Mouse (Mus musculus): ENCODE measurements around the gene Lrrk1. TPM values are rescaled to one million over a fixed set of nuclear protein-coding genes. Genes with fewer than 3 reads are reported as not detected.

The Lrrk1 gene
- total and polyA plus RNA-seq, 3 experiments = 0.22 TPM; not detected in 2

GRCm38 (mm10) chr7:66225881-66226280 lies 162.3 kb downstream of the Lrrk1 start:
- H3K4me1 ChIP-seq (ENCODE audit: insufficient read depth, low read depth, low read length) = peaks cover 51% of the 10 kb centered on the region
- no peaks in the 10 kb centered on the region for H3K36me3 ChIP-seq (replicated peaks)
- ATAC-seq (ENCODE audit: extremely low read depth, insufficient number of reproducible peaks, low FRiP score, poor library complexity, severe bottlenecking) = no peak
- peaks cover 12% of the 10 kb centered on the region for H3K27me3 ChIP-seq (ENCODE audit: insufficient read depth, low read length)
- TF ChIP-seq GATA2 (IDR thresholded peaks at IDR 0.05; ENCODE audit: borderline replicate concordance, low read depth, low read length) = no peak
- no peak for TF ChIP-seq CTCF (IDR thresholded peaks at IDR 0.05; ENCODE audit: low read depth, low read length)
- no peak for TF ChIP-seq POLR2AphosphoS5 (IDR thresholded peaks at IDR 0.05; ENCODE audit: insufficient replicate concordance, low read depth, low read length)
- TF ChIP-seq TAL1 (conservative IDR thresholded peaks at IDR 0.05; ENCODE audit: low read depth, low read length) = no peak
- TF ChIP-seq GATA1 (IDR thresholded peaks at IDR 0.05; ENCODE audit: borderline replicate concordance, low read length) = no peak
- no peaks in the 10 kb centered on the region for H3K9me3 ChIP-seq (replicated peaks)
- no peak overlapping the region for H3K4me3 ChIP-seq (ENCODE audit: low read depth, low read length)
- DNase-seq (ENCODE audit: low spot score) = no peak

GRCm38 (mm10) chr7:66224541-66224940 lies 163.6 kb downstream of the Lrrk1 start:
- H3K4me3 ChIP-seq (ENCODE audit: low read depth, low read length) = no peak overlapping the region
- H3K36me3 ChIP-seq (replicated peaks) = no peaks in the 10 kb centered on the region
- H3K4me1 ChIP-seq (ENCODE audit: insufficient read depth, low read depth, low read length) = peaks cover 44% of the 10 kb centered on the region
- H3K9me3 ChIP-seq (replicated peaks) = no peaks in the 10 kb centered on the region
- ATAC-seq (ENCODE audit: extremely low read depth, insufficient number of reproducible peaks, low FRiP score, poor library complexity, severe bottlenecking) (no peak), DNase-seq (ENCODE audit: low spot score) (no peak)
- peaks cover 11% of the 10 kb centered on the region for H3K27me3 ChIP-seq (ENCODE audit: insufficient read depth, low read length)
- TF ChIP-seq TAL1 (conservative IDR thresholded peaks at IDR 0.05; ENCODE audit: low read depth, low read length) = no peak
- no peak for TF ChIP-seq GATA2 (IDR thresholded peaks at IDR 0.05; ENCODE audit: borderline replicate concordance, low read depth, low read length)
- TF ChIP-seq CTCF (IDR thresholded peaks at IDR 0.05; ENCODE audit: low read depth, low read length) = no peak
- no peak for TF ChIP-seq GATA1 (IDR thresholded peaks at IDR 0.05; ENCODE audit: borderline replicate concordance, low read length)
- TF ChIP-seq POLR2AphosphoS5 (IDR thresholded peaks at IDR 0.05; ENCODE audit: insufficient replicate concordance, low read depth, low read length) = no peak

GRCm38 (mm10) chr7:66223731-66224130 lies 164.4 kb downstream of the Lrrk1 start:
- peaks cover 13% of the 10 kb centered on the region for H3K27me3 ChIP-seq (ENCODE audit: insufficient read depth, low read length)
- no peaks in the 10 kb centered on the region for H3K36me3 ChIP-seq (replicated peaks)
- peaks cover 46% of the 10 kb centered on the region for H3K4me1 ChIP-seq (ENCODE audit: insufficient read depth, low read depth, low read length)
- TF ChIP-seq TAL1 (conservative IDR thresholded peaks at IDR 0.05; ENCODE audit: low read depth, low read length) = no peak
- TF ChIP-seq CTCF (IDR thresholded peaks at IDR 0.05; ENCODE audit: low read depth, low read length) = no peak
- TF ChIP-seq POLR2AphosphoS5 (IDR thresholded peaks at IDR 0.05; ENCODE audit: insufficient replicate concordance, low read depth, low read length) = no peak
- TF ChIP-seq GATA2 (IDR thresholded peaks at IDR 0.05; ENCODE audit: borderline replicate concordance, low read depth, low read length) = no peak
- DNase-seq (ENCODE audit: low spot score) (no peak), ATAC-seq (ENCODE audit: extremely low read depth, insufficient number of reproducible peaks, low FRiP score, poor library complexity, severe bottlenecking) (no peak)
- H3K9me3 ChIP-seq (replicated peaks) = no peaks in the 10 kb centered on the region
- no peak overlapping the region for H3K4me3 ChIP-seq (ENCODE audit: low read depth, low read length)

- Histone ChIP-seq H3K9me3 (replicated peaks) (no peaks in the 10 kb centered on the region), H3K4me1 (ENCODE audit: insufficient read depth, low read depth, low read length) (peaks cover 48% of the 10 kb centered on the region), H3K4me3 (ENCODE audit: low read depth, low read length) (no peak overlapping the region), H3K27me3 (ENCODE audit: insufficient read depth, low read length) (peaks cover 11% of the 10 kb centered on the region), H3K36me3 (replicated peaks) (no peaks in the 10 kb centered on the region)
- TF ChIP-seq GATA1 (IDR thresholded peaks at IDR 0.05; ENCODE audit: borderline replicate concordance, low read length) = no peak
- no peak for TF ChIP-seq POLR2AphosphoS5 (IDR thresholded peaks at IDR 0.05; ENCODE audit: insufficient replicate concordance, low read depth, low read length)
- TF ChIP-seq TAL1 (conservative IDR thresholded peaks at IDR 0.05; ENCODE audit: low read depth, low read length) = no peak
- TF ChIP-seq CTCF (IDR thresholded peaks at IDR 0.05; ENCODE audit: low read depth, low read length) = no peak
- no peak for TF ChIP-seq GATA2 (IDR thresholded peaks at IDR 0.05; ENCODE audit: borderline replicate concordance, low read depth, low read length)
- ATAC-seq (ENCODE audit: extremely low read depth, insufficient number of reproducible peaks, low FRiP score, poor library complexity, severe bottlenecking) (no peak), DNase-seq (ENCODE audit: low spot score) (no peak)
Observed at GRCm38 (mm10) chr7:66222621-66223091, 165.5 kb downstream of the Lrrk1 start.

- Histone ChIP-seq H3K9me3 (replicated peaks) (no peaks in the 10 kb centered on the region), H3K4me3 (ENCODE audit: low read depth, low read length) (no peak overlapping the region), H3K27me3 (ENCODE audit: insufficient read depth, low read length) (peaks cover 23% of the 10 kb centered on the region), H3K36me3 (replicated peaks) (no peaks in the 10 kb centered on the region), H3K4me1 (ENCODE audit: insufficient read depth, low read depth, low read length) (peaks cover 33% of the 10 kb centered on the region)
- TF ChIP-seq TAL1 (conservative IDR thresholded peaks at IDR 0.05; ENCODE audit: low read depth, low read length) = no peak
- TF ChIP-seq POLR2AphosphoS5 (IDR thresholded peaks at IDR 0.05; ENCODE audit: insufficient replicate concordance, low read depth, low read length) = no peak
- no peak for TF ChIP-seq GATA1 (IDR thresholded peaks at IDR 0.05; ENCODE audit: borderline replicate concordance, low read length)
- no peak for TF ChIP-seq GATA2 (IDR thresholded peaks at IDR 0.05; ENCODE audit: borderline replicate concordance, low read depth, low read length)
- TF ChIP-seq CTCF (IDR thresholded peaks at IDR 0.05; ENCODE audit: low read depth, low read length) = no peak
- DNase-seq (ENCODE audit: low spot score) = no peak
- ATAC-seq (ENCODE audit: extremely low read depth, insufficient number of reproducible peaks, low FRiP score, poor library complexity, severe bottlenecking) = no peak
Observed at GRCm38 (mm10) chr7:66219794-66220227, 168.3 kb downstream of the Lrrk1 start.

- peaks cover 39% of the 10 kb centered on the region for H3K4me1 ChIP-seq (ENCODE audit: insufficient read depth, low read depth, low read length)
- ATAC-seq (ENCODE audit: extremely low read depth, insufficient number of reproducible peaks, low FRiP score, poor library complexity, severe bottlenecking) (no peak), DNase-seq (ENCODE audit: low spot score) (no peak)
- H3K36me3 ChIP-seq (replicated peaks) = no peaks in the 10 kb centered on the region
- no peak overlapping the region for H3K4me3 ChIP-seq (ENCODE audit: low read depth, low read length)
- TF ChIP-seq GATA2 (IDR thresholded peaks at IDR 0.05; ENCODE audit: borderline replicate concordance, low read depth, low read length) (no peak), TAL1 (conservative IDR thresholded peaks at IDR 0.05; ENCODE audit: low read depth, low read length) (no peak), CTCF (IDR thresholded peaks at IDR 0.05; ENCODE audit: low read depth, low read length) (no peak), POLR2AphosphoS5 (IDR thresholded peaks at IDR 0.05; ENCODE audit: insufficient replicate concordance, low read depth, low read length) (no peak)
- no peaks in the 10 kb centered on the region for H3K9me3 ChIP-seq (replicated peaks)
- peaks cover 23% of the 10 kb centered on the region for H3K27me3 ChIP-seq (ENCODE audit: insufficient read depth, low read length)
Observed at GRCm38 (mm10) chr7:66219028-66219793, 168.9 kb downstream of the Lrrk1 start.

All from G1E (cell line).